Mouse (Mus musculus) liver, adult 2 months (tissue): ENCODE data around the gene Ccdc127.

Experiments
- CTCF ChIP-seq: fragments of 200-500 bp; IDR thresholded peaks from 2 replicates; pipeline ENCODE4 v1.5.1; 2011; ENCODE audit warnings: low read depth, low read length, control low read depth
- POLR2A ChIP-seq: fragments of 200-500 bp; IDR thresholded peaks from 2 replicates; pipeline ENCODE4 v1.6.1; 2011; ENCODE audit warnings: low read length, control low read depth; ENCODE audit not compliant: insufficient read depth; ENCODE audit errors: extremely low read depth

- TF ChIP-seq POLR2A (no peak), CTCF (no peak)
Measured at GRCm38 (mm10) chr13:74356491-74356890, 6.4 kb downstream of the Ccdc127 start.
